Mouse (Mus musculus): ENCODE data around the gene Rab26. TPM values are rescaled to one million over a fixed set of nuclear protein-coding genes. Genes with fewer than 3 reads are reported as not detected.

The Rab26 gene
- polyA plus RNA-seq, 1 experiment from 2014 or later = 1.2 TPM

- no peaks in the 10 kb centered on the region for H3K9me3 ChIP-seq (ENCODE audit: low read length)
- ATAC-seq = 0 out of 2 replicates have a peak, but pooled peaks have one; percentile 8
- peak overlapping the region; percentile 65 for H3K27ac ChIP-seq (ENCODE audit: low read length)
- H3K4me3 ChIP-seq (ENCODE audit: low read depth, low read length) = peak overlapping the region; percentile 83
- TF ChIP-seq EP300 (IDR thresholded peaks at IDR 0.05) = no peak
- TF ChIP-seq CTCF (IDR thresholded peaks at IDR 0.05) = no peak
- H3K4me2 ChIP-seq (replicated peaks; ENCODE audit: low read depth, low read length) = peak overlapping the region; percentile 59
- peaks cover 15% of the 10 kb centered on the region; the same call in 1 of the 2 replicates for H3K4me1 ChIP-seq (ENCODE audit: insufficient read depth, low read depth, low read length)
- H3K9ac ChIP-seq (replicated peaks; ENCODE audit: low read depth) = peak overlapping the region; percentile 83
- WGBS = under 1% methylated on average over 19 of the region's 19 CpGs
- DNase-seq (ENCODE audit: low spot score) = peak; percentile 57
- H3K36me3 ChIP-seq (ENCODE audit: insufficient read depth, low read length) = no peaks in the 10 kb centered on the region
- H3K27me3 ChIP-seq (replicated peaks; ENCODE audit: insufficient read depth, low read length) = no peaks in the 10 kb centered on the region
Measured at GRCm38 (mm10) chr17:24527315-24527714, 6.7 kb downstream of the Rab26 start.

- no peak overlapping the region for H3K27ac ChIP-seq (ENCODE audit: low read length)
Measured at GRCm38 (mm10) chr17:24524734-24525133, 9.3 kb downstream of the Rab26 start.

GRCm38 (mm10) chr17:24520450-24520849, 13.6 kb downstream of the Rab26 start:
- H3K9me3 ChIP-seq (ENCODE audit: low read length) = no peaks in the 10 kb centered on the region
- no peak overlapping the region for H3K27ac ChIP-seq (ENCODE audit: low read length)
- DNase-seq (ENCODE audit: low spot score) (no peak), ATAC-seq (no peak)
- peaks cover 19% of the 10 kb centered on the region for H3K36me3 ChIP-seq (ENCODE audit: insufficient read depth, low read length)
- 85% methylated on average over 4 of the region's 4 CpGs for WGBS
- no peak overlapping the region for H3K4me2 ChIP-seq (replicated peaks; ENCODE audit: low read depth, low read length)
- H3K4me3 ChIP-seq (ENCODE audit: low read depth, low read length) = no peak overlapping the region
- TF ChIP-seq EP300 (IDR thresholded peaks at IDR 0.05) (no peak), CTCF (IDR thresholded peaks at IDR 0.05) (no peak)
- H3K9ac ChIP-seq (replicated peaks; ENCODE audit: low read depth) = no peak overlapping the region
- H3K27me3 ChIP-seq (replicated peaks; ENCODE audit: insufficient read depth, low read length) = no peaks in the 10 kb centered on the region
- H3K4me1 ChIP-seq (ENCODE audit: insufficient read depth, low read depth, low read length) = peaks cover 4% of the 10 kb centered on the region; the same call in 1 of the 2 replicates

More at GRCm38 (mm10) chr17:24524734-24525133, 9.3 kb downstream of the Rab26 start:
- H3K4me2 ChIP-seq (replicated peaks; ENCODE audit: low read depth, low read length) = no peak overlapping the region
- H3K9me3 ChIP-seq (ENCODE audit: low read length) = no peaks in the 10 kb centered on the region
- H3K9ac ChIP-seq (replicated peaks; ENCODE audit: low read depth) = no peak overlapping the region
- peaks cover 15% of the 10 kb centered on the region; the same call in 1 of the 2 replicates for H3K4me1 ChIP-seq (ENCODE audit: insufficient read depth, low read depth, low read length)
- no peaks in the 10 kb centered on the region for H3K36me3 ChIP-seq (ENCODE audit: insufficient read depth, low read length)
- DNase-seq (ENCODE audit: low spot score) = no peak
- TF ChIP-seq CTCF (IDR thresholded peaks at IDR 0.05) = no peak
- TF ChIP-seq EP300 (IDR thresholded peaks at IDR 0.05) = no peak
- no peak for ATAC-seq
- 60% methylated on average over 2 of the region's 2 CpGs for WGBS
- no peak overlapping the region for H3K4me3 ChIP-seq (ENCODE audit: low read depth, low read length)
- H3K27me3 ChIP-seq (replicated peaks; ENCODE audit: insufficient read depth, low read length) = no peaks in the 10 kb centered on the region

- Histone ChIP-seq H3K27me3 (replicated peaks; ENCODE audit: insufficient read depth, low read length) (no peaks in the 10 kb centered on the region), H3K4me3 (ENCODE audit: low read depth, low read length) (peak overlapping the region; percentile 17; the same call in 1 of the 2 replicates), H3K9me3 (ENCODE audit: low read length) (no peaks in the 10 kb centered on the region), H3K9ac (replicated peaks; ENCODE audit: low read depth) (peak overlapping the region; percentile 9; the same call in 1 of the 2 replicates), H3K4me2 (replicated peaks; ENCODE audit: low read depth, low read length) (peak overlapping the region; percentile 48), H3K4me1 (ENCODE audit: insufficient read depth, low read depth, low read length) (no peaks in the 10 kb centered on the region), H3K36me3 (ENCODE audit: insufficient read depth, low read length) (peaks cover 44% of the 10 kb centered on the region), H3K27ac (ENCODE audit: low read length) (peak overlapping the region; percentile 72)
- 66% methylated on average over 24 of the region's 24 CpGs for WGBS
- DNase-seq (ENCODE audit: low spot score) (peak; percentile 43), ATAC-seq (peak; percentile 85)
- no peak; the same call in 1 of the 2 replicates for TF ChIP-seq EP300 (IDR thresholded peaks at IDR 0.05)
- TF ChIP-seq CTCF (IDR thresholded peaks at IDR 0.05) = no peak
Measured at GRCm38 (mm10) chr17:24514270-24515257, 19.4 kb downstream of the Rab26 start.

- Histone ChIP-seq H3K4me2 (replicated peaks; ENCODE audit: low read depth, low read length) (peak overlapping the region; percentile 48), H3K4me3 (ENCODE audit: low read depth, low read length) (peak overlapping the region; percentile 17; the same call in 1 of the 2 replicates), H3K27me3 (replicated peaks; ENCODE audit: insufficient read depth, low read length) (no peaks in the 10 kb centered on the region), H3K4me1 (ENCODE audit: insufficient read depth, low read depth, low read length) (no peaks in the 10 kb centered on the region), H3K9ac (replicated peaks; ENCODE audit: low read depth) (no peak overlapping the region), H3K9me3 (ENCODE audit: low read length) (no peaks in the 10 kb centered on the region), H3K27ac (ENCODE audit: low read length) (peak overlapping the region; percentile 72; the same call in 1 of the 2 replicates), H3K36me3 (ENCODE audit: insufficient read depth, low read length) (peaks cover 51% of the 10 kb centered on the region)
- peak; percentile 52; the same call in 1 of the 2 replicates for ATAC-seq
- TF ChIP-seq EP300 (IDR thresholded peaks at IDR 0.05) (no peak), CTCF (IDR thresholded peaks at IDR 0.05) (peak; percentile 83)
- WGBS = 29% methylated on average over 5 of the region's 5 CpGs
- peak; percentile 53 for DNase-seq (ENCODE audit: low spot score)
Measured at GRCm38 (mm10) chr17:24513609-24514008, 20.4 kb downstream of the Rab26 start.

- WGBS = 75% methylated on average over 12 of the region's 12 CpGs
- TF ChIP-seq CTCF (IDR thresholded peaks at IDR 0.05) (no peak), EP300 (IDR thresholded peaks at IDR 0.05) (no peak)
- Histone ChIP-seq H3K9me3 (ENCODE audit: low read length) (no peaks in the 10 kb centered on the region), H3K9ac (replicated peaks; ENCODE audit: low read depth) (no peak overlapping the region), H3K4me1 (ENCODE audit: insufficient read depth, low read depth, low read length) (no peaks in the 10 kb centered on the region), H3K4me2 (replicated peaks; ENCODE audit: low read depth, low read length) (no peak overlapping the region), H3K36me3 (ENCODE audit: insufficient read depth, low read length) (peaks cover 40% of the 10 kb centered on the region), H3K4me3 (ENCODE audit: low read depth, low read length) (no peak overlapping the region), H3K27me3 (replicated peaks; ENCODE audit: insufficient read depth, low read length) (no peaks in the 10 kb centered on the region), H3K27ac (ENCODE audit: low read length) (no peak overlapping the region)
- no peak for ATAC-seq
- DNase-seq (ENCODE audit: low spot score) = no peak
Measured at GRCm38 (mm10) chr17:24507806-24508460, 26.1 kb downstream of the Rab26 start.
